Mouse (Mus musculus): ENCODE measurements around the gene Fars2. TPM values are rescaled to one million over a fixed set of nuclear protein-coding genes. Genes with fewer than 3 reads are reported as not detected.

Fars2 gene
- total RNA-seq, 2 experiments from 2014 or later: 36.5 to 37.8 TPM

GRCm38 (mm10) chr13:36484391-36484790 is 367.2 kb downstream of the Fars2 start:
- intact Hi-C loops (cut with DNase I): no loop called here
- no peak for DNase-seq (ENCODE audit: low spot score in 2 of 2)

GRCm38 (mm10) chr13:36486756-36487155 is 369.5 kb downstream of the Fars2 start:
- intact Hi-C loops (cut with DNase I): no loop called here
- DNase-seq (ENCODE audit: low spot score in 2 of 2): no peak

GRCm38 (mm10) chr13:36489365-36489764 is 372.2 kb downstream of the Fars2 start:
- intact Hi-C loops (cut with DNase I): no loop called here
- no peak for DNase-seq (ENCODE audit: low spot score in 2 of 2)

- intact Hi-C loops (cut with DNase I): loop anchor here (10.0 kb wide), 1 partner anchor 206 kb away; no protein-coding TSS in a partner anchor
- no peak for DNase-seq (ENCODE audit: low spot score in 2 of 2)
Observed at GRCm38 (mm10) chr13:36490612-36491011, 373.4 kb downstream of the Fars2 start.

- DNase-seq (ENCODE audit: low spot score in 2 of 2): peak; percentile 32 to 68
- intact Hi-C loops (cut with DNase I): loop anchor here (10.0 kb wide), 1 partner anchor 208 kb away; no protein-coding TSS in a partner anchor
Observed at GRCm38 (mm10) chr13:36492397-36492796, 375.2 kb downstream of the Fars2 start.

- intact Hi-C loops (cut with DNase I): loop anchor here (10.0 kb wide), 1 partner anchor 208 kb away; no protein-coding TSS in a partner anchor
- peak; percentile 28 to 47 for DNase-seq (ENCODE audit: low spot score in 2 of 2)
Observed at GRCm38 (mm10) chr13:36493294-36493693, 376.1 kb downstream of the Fars2 start.

DNA sequence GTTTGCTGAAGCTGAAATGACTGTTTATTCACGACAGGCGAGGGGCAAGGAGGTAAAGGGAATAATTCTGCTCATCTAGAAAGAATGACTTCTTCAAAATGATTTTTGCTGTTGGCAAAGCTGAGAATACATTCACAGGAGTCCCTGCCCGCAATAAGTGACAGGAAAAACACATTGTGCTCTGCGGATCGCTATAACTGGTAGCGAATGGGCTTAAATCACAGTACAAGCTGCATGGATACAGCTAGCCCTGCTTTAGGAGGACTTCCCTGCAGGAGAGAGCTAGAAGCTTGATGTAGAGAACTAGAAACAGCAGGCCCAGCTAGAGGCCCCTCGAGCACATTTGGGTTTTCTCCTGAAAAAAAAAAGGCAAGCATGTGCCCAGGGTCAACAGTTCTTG is 376.6 kb downstream of the Fars2 start:
- intact Hi-C loops (cut with DNase I): loop anchor here (10.0 kb wide), 1 partner anchor 209 kb away; no protein-coding TSS in a partner anchor
- DNase-seq (ENCODE audit: low spot score in 2 of 2): peak; percentile 31 to 57

DNA sequence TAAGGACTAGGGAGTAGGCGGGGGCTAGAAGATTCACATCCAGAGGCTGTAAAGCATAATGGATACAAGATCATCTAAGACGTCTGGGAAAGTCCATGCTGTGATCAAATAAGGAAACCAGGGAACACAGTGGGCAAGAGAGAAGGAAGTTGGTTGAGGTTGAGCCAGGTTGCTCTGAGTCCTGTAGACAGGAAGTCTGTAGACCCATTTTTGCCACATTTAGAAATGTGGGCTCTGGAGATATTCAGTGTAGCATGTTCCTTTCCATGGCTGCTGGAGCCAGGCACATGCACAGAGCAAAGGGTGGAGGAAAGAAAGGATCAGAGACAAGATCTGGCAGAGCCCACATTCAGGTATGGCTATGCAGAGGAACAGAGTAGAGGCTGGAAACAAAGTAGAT is 378.8 kb downstream of the Fars2 start:
- intact Hi-C loops (cut with DNase I): loop anchor here (10.0 kb wide), 1 partner anchor 211 kb away; no protein-coding TSS in a partner anchor
- no peak for DNase-seq (ENCODE audit: low spot score in 2 of 2)

DNA sequence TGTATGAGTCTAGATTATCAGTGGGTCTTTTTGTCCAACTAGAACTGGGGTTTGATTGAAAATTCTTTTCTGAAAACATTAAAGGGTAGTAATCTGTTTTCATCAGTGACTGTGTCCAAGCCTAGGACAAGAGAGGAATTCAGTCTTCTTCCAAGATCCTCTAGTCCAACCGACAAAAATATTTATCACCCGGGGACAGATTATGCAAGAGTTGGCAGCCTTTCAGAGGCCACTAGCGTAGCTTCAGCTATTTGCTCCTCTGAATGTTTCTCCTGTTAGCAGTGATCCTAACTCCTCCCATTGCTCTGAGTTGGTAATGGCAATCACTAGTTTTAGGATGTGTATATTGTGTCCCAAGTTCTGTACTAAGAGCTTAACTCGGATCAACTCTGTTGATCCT is 380.1 kb downstream of the Fars2 start:
- intact Hi-C loops (cut with DNase I): loop anchor here (10.0 kb wide), 1 partner anchor 213 kb away; no protein-coding TSS in a partner anchor
- DNase-seq (ENCODE audit: low spot score in 2 of 2): no peak

DNA sequence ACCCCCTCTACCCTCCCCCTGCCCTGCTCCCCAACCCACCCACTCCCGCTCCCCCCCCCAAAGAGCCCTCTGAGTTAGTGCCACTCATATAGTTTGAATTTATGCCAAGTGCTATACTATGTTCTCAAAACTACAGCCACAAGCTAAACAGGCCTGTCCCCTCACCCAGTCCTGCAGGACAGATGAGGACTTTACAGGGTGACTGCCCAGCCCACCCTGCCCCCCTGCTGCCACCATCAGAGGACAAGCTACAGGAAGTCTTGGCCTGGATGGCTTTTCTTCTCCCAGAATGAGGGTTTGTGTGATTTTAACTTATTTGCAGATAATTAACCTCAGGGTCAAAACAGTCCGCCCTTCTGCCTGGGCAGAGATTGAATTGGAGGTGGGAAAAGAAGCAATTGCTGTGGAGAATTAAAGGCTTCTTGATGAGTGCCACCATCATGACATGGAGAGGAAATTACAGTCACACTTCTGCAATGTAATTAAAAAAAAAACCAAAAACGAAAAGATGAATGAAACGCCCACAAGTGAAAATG is 383.2 kb downstream of the Fars2 start:
- no peak for DNase-seq (ENCODE audit: low spot score in 2 of 2)
- intact Hi-C loops (cut with DNase I): loop anchor here (10.0 kb wide), 1 partner anchor 224 kb away; no protein-coding TSS in a partner anchor

DNA sequence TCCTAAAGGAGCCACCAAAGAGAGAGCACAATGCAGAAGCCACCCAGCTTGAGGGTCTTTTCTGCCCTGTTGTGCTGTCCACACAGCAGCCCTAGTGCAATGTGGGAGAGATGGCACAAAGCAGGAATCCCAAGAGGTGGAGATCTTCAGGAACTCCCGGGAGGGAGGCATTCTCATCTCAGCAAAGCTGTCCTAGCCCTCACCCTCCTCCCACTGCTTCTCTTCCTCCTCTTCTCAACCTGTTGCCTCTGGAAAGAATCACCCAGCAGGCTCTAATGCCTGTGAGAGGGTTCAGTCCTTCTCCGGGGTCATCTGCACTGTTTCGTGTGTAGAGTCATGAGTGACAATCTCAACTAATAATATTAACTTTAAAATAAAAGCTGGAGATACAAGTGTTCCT is 386.3 kb downstream of the Fars2 start:
- DNase-seq (ENCODE audit: low spot score in 2 of 2): peak; percentile 26 to 43
- intact Hi-C loops (cut with DNase I): loop anchor here (10.0 kb wide), 1 partner anchor 221 kb away; no protein-coding TSS in a partner anchor

DNA sequence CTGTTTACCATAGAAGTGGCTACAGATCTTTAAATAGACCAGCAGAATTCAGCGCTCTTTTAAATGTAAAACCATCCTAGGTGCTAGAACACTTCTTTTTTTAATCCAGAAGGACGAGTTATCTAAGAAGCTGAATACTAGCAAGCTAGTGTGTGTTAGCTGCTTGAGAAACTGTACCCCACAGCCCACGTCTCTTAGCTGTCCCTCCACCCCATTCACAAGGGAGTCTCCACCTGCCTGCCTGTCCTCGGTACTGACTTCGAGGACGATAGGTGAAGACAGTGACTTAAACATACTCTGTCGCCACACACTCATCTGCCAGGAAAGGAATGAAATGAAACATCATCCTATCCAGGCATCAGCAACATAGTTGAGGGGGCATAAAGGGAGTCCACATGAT is 386.8 kb downstream of the Fars2 start:
- DNase-seq (ENCODE audit: low spot score in 2 of 2): peak; percentile 24 to 70
- intact Hi-C loops (cut with DNase I): loop anchor here (10.0 kb wide), 1 partner anchor 221 kb away; no protein-coding TSS in a partner anchor

- intact Hi-C loops (cut with DNase I): loop anchor here (2.0 to 10.0 kb wide), 2 partner anchors 189 to 219 kb away; no protein-coding TSS in a partner anchor
- peak; percentile 20 to 51 for DNase-seq (ENCODE audit: low spot score in 2 of 2)
Observed at GRCm38 (mm10) chr13:36505730-36506129, 388.5 kb downstream of the Fars2 start.

GRCm38 (mm10) chr13:36506315-36506714 is 389.1 kb downstream of the Fars2 start:
- intact Hi-C loops (cut with DNase I): loop anchor here (2.0 to 10.0 kb wide), 2 partner anchors 188 to 218 kb away; no protein-coding TSS in a partner anchor
- DNase-seq (ENCODE audit: low spot score in 2 of 2): peak; percentile 49 to 62

DNA sequence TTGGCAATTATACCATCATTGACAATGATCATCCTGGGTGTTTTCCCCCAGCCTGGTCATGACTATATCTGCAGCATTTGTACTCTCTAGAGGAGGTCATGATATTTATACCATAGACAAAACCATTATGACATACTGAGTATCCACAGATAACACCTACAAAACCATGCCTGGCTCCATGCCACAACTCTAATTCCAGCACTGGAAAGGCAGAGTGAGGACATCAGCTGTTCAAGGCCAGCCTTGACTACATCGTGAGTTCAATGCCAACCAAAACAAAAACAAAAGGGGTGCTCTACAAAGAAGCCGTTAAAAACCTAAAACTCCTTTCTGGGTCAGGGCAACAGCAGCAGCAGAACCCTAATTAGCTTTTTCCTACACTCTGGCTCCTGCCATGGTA is 392.9 kb downstream of the Fars2 start:
- no peak for DNase-seq (ENCODE audit: low spot score in 2 of 2)
- intact Hi-C loops (cut with DNase I): no loop called here

DNA sequence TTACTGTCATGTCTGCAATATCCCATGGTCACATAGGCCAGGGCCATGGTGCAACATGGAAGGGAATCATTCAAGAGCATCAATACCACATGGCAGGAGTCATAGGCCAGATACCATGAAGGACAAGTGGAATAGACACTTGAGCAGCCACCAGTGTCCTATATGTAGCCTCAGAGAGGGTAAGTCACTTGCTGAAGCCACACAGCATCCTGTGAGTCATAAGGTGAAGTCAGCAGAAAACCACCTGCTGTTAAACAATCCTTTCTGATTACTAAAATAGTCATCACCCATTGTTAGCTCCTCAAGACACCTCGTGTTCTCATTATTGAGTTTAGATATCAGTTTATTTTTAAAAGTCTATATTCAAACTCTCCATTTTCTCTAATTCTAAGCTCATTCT is 395.9 kb downstream of the Fars2 start:
- intact Hi-C loops (cut with DNase I): no loop called here
- DNase-seq (ENCODE audit: low spot score in 2 of 2): no peak

DNA sequence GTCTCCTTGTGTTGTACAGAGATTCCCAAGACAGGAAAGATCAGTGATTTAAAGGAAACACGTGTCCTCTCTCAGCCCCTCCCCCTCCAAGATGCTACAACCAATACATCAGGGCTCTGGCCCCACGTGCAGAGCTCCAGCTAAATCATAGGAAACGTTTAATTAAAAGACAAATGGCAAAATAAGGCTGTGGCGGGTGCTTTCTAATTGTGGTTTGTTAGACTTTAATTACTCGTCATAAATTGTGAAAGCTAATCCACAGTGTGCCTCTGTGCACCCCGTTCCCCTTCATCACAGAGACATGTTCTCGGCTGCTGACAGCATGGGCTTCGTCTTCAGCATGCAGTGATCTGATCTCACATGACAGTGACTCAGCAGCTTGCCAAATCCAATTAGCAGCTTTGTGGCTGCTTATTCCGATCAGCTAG is 400.9 kb downstream of the Fars2 start:
- DNase-seq (ENCODE audit: low spot score in 2 of 2): peak; percentile 34 to 44
- intact Hi-C loops (cut with DNase I): no loop called here

- DNase-seq (ENCODE audit: low spot score in 2 of 2): no peak
- intact Hi-C loops (cut with DNase I): no loop called here
Observed at GRCm38 (mm10) chr13:36527761-36528160, 410.5 kb downstream of the Fars2 start.

GRCm38 (mm10) chr13:36528223-36528895 is 411.1 kb downstream of the Fars2 start:
- intact Hi-C loops (cut with DNase I): no loop called here
- peak; percentile 18 to 32 for DNase-seq (ENCODE audit: low spot score in 2 of 2)

DNA sequence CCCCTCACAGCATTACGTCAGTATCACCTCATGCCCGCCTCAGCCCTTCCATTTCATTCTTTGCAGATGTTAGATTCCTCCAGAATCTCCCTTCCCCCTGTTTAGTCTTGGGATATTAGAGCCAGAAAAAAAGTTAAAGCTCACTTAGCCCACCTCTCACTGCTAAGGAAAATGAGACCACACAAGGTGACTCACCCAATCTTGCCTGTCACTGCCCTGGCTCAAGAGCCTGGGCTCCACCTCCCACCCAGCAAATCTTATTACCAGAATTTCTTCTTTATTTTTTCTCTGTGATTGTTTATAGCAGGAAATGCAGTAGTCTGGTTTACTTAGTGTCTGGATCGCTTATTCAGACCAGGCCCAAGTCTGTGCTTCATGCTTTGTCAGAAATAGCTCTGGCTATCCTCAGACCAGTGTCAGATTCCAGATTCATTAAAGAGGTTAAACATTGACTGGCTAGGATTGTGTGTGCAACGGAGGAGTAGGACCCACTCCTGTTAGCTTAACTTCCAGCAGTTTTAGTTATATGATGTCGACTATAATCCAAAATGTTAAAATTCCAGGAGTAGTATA is 412.3 kb downstream of the Fars2 start:
- no peak for DNase-seq (ENCODE audit: low spot score in 2 of 2)
- intact Hi-C loops (cut with DNase I): no loop called here

All from left cerebral cortex, postnatal 14 days (tissue).